Mouse (Mus musculus) kidney, embryonic 14.5 days (tissue): ENCODE measurements around the gene Tcea3. TPM values are rescaled to one million over a fixed set of nuclear protein-coding genes. Genes with fewer than 3 reads are reported as not detected.

Experiments
- ATAC-seq: fragments of 200-750 bp; cut with Nextera tagmentation; 2 replicates; pipeline ENCODE4 v1.8.0; 2017; ENCODE audit warnings: moderate number of reproducible peaks, mild to moderate bottlenecking, moderate TSS enrichment, moderate library complexity; ENCODE audit not compliant: low FRiP score, low TSS enrichment
- H3K27ac ChIP-seq: fragments of 300-500 bp; sonication (generic); 2 replicates; pipeline ENCODE4 v1.5.1; 2014; ENCODE audit warnings: low read depth, mild to moderate bottlenecking, low read length, moderate library complexity, mixed read lengths
- H3K27me3 ChIP-seq: fragments of 300-500 bp; sonication (generic); 2 replicates; pipeline ENCODE4 v1.6.1; 2014; ENCODE audit warnings: mild to moderate bottlenecking, low read length; ENCODE audit not compliant: control insufficient read depth, insufficient read depth
- H3K36me3 ChIP-seq: fragments of 300-500 bp; sonication (generic); 2 replicates; pipeline ENCODE4 v1.6.1; 2014; ENCODE audit warnings: low read length, mixed read lengths; ENCODE audit not compliant: control insufficient read depth, insufficient read depth
- H3K4me1 ChIP-seq: fragments of 300-500 bp; sonication (generic); 2 replicates; pipeline ENCODE4 v1.6.1; 2014; ENCODE audit warnings: low read length, mixed read lengths; ENCODE audit not compliant: control insufficient read depth, insufficient read depth
- H3K4me2 ChIP-seq: fragments of 300-500 bp; sonication (generic); replicated peaks from 2 replicates; pipeline ENCODE4 v1.6.1; 2014; ENCODE audit warnings: low read depth, mild to moderate bottlenecking, low read length
- H3K4me3 ChIP-seq: fragments of 300-500 bp; sonication (generic); 2 replicates; pipeline ENCODE4 v1.5.1; 2014; ENCODE audit warnings: mild to moderate bottlenecking, low read length
- H3K9ac ChIP-seq: fragments of 300-500 bp; sonication (generic); 2 replicates; pipeline ENCODE4 v1.6.1; 2014; ENCODE audit warnings: low read depth, mild to moderate bottlenecking, low read length, moderate library complexity
- H3K9me3 ChIP-seq: fragments of 300-500 bp; sonication (generic); 2 replicates; pipeline ENCODE4 v1.6.1; 2016; ENCODE audit warnings: low read length; ENCODE audit not compliant: control insufficient read depth
- WGBS: fragments of 180-500 bp; shearing (Covaris S2); extraction: QIAGEN DNeasy Blood & Tissue Kit; methylation state at CpG from one replicate; pipeline ENCODE4 v1.1.7; 2014; 5-methylcytosine and 5-hydroxymethylcytosine counted together
- polyA plus RNA-seq: library from polyadenylated mRNA; unstranded; fragments of >200 nt; fragmentation: Nextera tagmentation; extraction: Ambion mirVana; gene quantifications from 2 replicates; pipeline ENCODE4 v1.2.1, GENCODE M21; 2014

The Tcea3 gene
- polyA plus RNA-seq, 1 experiment from 2014 or later: 5.4 TPM

DNA sequence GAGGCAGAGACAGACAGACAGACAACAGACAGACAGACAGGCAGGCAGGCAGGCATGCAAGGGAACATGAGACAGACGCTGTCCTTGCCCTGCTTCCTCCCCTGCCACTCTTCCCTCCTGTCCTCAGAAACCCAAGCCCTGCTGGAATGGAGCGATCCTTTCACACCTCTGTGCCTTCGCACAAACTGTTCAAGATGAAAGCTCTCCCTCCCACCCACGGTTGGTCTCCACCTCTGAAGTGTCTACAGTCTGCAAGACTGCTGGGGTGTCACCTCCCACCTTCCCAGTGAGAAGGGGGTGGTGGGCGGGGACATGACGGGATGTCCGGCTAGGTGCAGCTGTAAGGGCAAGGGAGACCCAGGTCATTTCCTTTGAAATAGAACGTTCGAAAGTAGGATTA lies 34.1 kb downstream of the Tcea3 start:
- no peak for ATAC-seq
- no peak overlapping the region for H3K4me3 ChIP-seq
- H3K9me3 ChIP-seq: no peaks in the 10 kb centered on the region
- no peak overlapping the region for H3K9ac ChIP-seq
- H3K27me3 ChIP-seq: no peaks in the 10 kb centered on the region
- peak overlapping the region; percentile 11; the same call in 1 of the 2 replicates for H3K27ac ChIP-seq
- peaks cover 22% of the 10 kb centered on the region for H3K4me1 ChIP-seq
- H3K36me3 ChIP-seq: no peaks in the 10 kb centered on the region
- H3K4me2 ChIP-seq: no peak overlapping the region; the same call in 1 of the 2 replicates
- WGBS: 18% methylated on average over 9 of the region's 9 CpGs

DNA sequence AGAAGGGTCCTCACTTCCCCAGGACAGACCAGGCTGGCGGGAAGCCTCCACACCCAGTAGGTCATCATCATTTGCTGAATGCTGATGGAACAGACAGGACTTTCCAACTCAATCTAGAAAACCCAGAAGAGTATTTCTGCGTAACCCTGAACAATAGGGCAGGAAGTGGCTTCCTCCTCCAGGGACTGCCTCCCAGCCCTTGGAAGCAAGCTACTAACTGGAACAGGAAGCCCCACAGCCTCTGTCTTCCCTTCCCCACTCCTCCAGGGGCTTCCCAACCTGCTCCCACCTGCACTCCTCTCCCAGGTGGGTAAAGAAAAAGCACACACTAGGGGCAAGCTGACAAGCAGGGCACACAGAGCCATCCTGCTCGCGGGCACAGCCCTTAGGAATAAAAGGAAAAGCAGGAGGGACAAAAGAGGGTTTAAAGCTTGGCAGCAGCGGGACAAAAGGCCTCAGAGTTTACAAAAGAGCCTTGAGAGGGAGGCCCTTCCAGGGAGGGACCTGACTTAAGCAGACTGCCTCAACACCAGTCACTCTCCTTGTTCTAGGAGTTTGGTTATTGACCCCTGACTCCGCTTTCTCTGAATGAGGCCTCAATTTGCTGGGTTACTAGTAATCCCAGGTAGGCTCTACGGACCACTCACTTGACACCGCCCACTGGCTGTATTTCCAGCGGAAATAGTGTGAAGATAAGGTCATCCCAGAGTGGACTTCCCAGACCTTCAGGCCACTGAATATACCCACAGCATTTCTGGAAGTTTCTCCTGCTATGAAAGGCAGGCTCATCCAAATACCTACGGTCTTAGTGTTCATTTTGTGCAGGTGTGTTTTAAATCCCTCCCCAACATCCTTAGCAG lies 35.3 kb downstream of the Tcea3 start:
- H3K9ac ChIP-seq: no peak overlapping the region
- peak overlapping the region; percentile 89 for H3K27ac ChIP-seq
- 48% methylated on average over 10 of the region's 10 CpGs for WGBS
- peaks cover 27% of the 10 kb centered on the region for H3K4me1 ChIP-seq
- H3K36me3 ChIP-seq: peaks cover 7% of the 10 kb centered on the region; the same call in 1 of the 2 replicates
- no peak overlapping the region for H3K4me3 ChIP-seq
- H3K4me2 ChIP-seq: no peak overlapping the region
- H3K27me3 ChIP-seq: no peaks in the 10 kb centered on the region
- no peaks in the 10 kb centered on the region for H3K9me3 ChIP-seq
- ATAC-seq: no peak

DNA sequence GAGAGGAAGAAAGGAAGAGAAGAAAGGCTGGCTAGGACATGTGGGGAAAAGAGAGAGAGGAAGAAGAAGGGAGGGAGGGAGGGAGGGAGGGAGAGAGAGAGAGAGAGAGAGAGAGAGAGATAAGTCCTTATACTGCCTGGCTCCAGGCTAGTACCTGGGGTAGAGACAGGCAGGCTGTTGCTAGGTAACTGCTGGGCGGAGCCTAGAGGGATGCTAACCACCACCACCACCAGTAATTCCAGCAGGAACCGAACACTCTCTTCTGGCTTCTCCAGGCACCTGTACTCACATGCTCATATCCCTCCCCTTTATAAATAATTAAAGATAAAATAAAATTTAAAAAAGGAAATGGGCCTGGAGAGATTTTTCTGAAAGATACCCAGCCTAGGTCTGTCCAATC lies 36.3 kb downstream of the Tcea3 start:
- H3K9ac ChIP-seq: no peak overlapping the region
- no peak overlapping the region for H3K4me2 ChIP-seq
- peaks cover 16% of the 10 kb centered on the region for H3K36me3 ChIP-seq
- WGBS: 30% methylated on average over 2 of the region's 2 CpGs
- peaks cover 1% of the 10 kb centered on the region; the same call in 1 of the 2 replicates for H3K9me3 ChIP-seq
- peak overlapping the region; percentile 89; the same call in 1 of the 2 replicates for H3K27ac ChIP-seq
- H3K27me3 ChIP-seq: no peaks in the 10 kb centered on the region
- H3K4me1 ChIP-seq: peaks cover 27% of the 10 kb centered on the region
- H3K4me3 ChIP-seq: no peak overlapping the region
- ATAC-seq: no peak

DNA sequence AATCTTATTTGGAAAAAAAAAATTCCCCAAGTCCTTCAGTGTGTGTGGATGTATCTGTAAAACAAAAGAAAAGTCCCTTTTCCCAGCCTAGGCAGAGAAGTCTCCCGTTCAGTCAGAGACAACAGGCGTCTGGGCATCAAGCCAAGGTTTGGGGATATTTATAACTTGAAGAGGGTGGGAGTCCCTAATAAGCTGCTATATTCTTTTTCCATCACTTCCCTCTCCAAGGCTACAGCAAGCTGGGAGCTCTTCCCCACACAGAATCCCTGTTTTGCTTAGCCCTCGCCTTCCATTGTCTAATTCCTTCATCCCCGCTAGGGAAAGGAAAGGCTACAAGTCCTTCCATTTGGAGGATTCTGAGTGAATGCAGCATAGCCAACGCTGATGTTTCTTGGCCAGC lies 36.9 kb downstream of the Tcea3 start, which contains the start of gene Zfp46:
Gene Zfp46, plus strand, starts transcription at position 229 of the 400 bp plus-strand sequence.
- 49% methylated on average over 5 of the region's 5 CpGs for WGBS
- ATAC-seq: no peak
- peak within 1 kb of the TSS; percentile 89 for H3K27ac ChIP-seq
- H3K9me3 ChIP-seq: peaks cover 3% of the 10 kb centered on the region; the same call in 1 of the 2 replicates
- no peaks in the 10 kb centered on the region for H3K27me3 ChIP-seq
- H3K4me1 ChIP-seq: peaks cover 27% of the 10 kb centered on the region
- H3K4me3 ChIP-seq: peak within 1 kb of the TSS; percentile 63
- peak within 1 kb of the TSS; percentile 49 for H3K9ac ChIP-seq
- peak within 1 kb of the TSS; percentile 61 for H3K4me2 ChIP-seq
- H3K36me3 ChIP-seq: peaks cover 21% of the 10 kb centered on the region

DNA sequence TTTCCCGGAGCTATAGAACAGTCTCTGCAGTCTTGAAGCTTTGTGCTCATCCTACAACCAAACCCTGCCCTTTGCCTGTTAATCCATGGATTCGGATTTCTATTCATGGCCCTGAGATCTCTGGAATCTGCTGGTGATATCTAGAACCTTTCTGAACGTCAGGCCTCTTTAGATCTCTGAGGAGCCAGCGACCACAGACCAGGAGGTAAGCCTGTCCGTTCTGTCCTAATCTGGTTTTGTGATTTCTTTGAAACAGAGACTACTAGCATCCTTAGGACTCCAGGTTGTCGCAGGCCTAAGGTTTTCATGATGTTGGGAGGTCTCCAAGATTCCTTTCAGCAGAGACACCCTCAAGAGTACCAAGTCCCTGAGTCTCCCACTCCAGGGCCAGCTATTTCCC lies 37.4 kb downstream of the Tcea3 start:
- WGBS: 33% methylated on average over 6 of the region's 6 CpGs
- peaks cover 27% of the 10 kb centered on the region for H3K4me1 ChIP-seq
- H3K4me2 ChIP-seq: peak overlapping the region; percentile 61
- no peaks in the 10 kb centered on the region; the same call in 1 of the 2 replicates for H3K27me3 ChIP-seq
- ATAC-seq: no peak
- peaks cover 25% of the 10 kb centered on the region for H3K36me3 ChIP-seq
- peaks cover 3% of the 10 kb centered on the region; the same call in 1 of the 2 replicates for H3K9me3 ChIP-seq
- H3K4me3 ChIP-seq: peak overlapping the region; percentile 63
- H3K9ac ChIP-seq: peak overlapping the region; percentile 49
- H3K27ac ChIP-seq: peak overlapping the region; percentile 89

DNA sequence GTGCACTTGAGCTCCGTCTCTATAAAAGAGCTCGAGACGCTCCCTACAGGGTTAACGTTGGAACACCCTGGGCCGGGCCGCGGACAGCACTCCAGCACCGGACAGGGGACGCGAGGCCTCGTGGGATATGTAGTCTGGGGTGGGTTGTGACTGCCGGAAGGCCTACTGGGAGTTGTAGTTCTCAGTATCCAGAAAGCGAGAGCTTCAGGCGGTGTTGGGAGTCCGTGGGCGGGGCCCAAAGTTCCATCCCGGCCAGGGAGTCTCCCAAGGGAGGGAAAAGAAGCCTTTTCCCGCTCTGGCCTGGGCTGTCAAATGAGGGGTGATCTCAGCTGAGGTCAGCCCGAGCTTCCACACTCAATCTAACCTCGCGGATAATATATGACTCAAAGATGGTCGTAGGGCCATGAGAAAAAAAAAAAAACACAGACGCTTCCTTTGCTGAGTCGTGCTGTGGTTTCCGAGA lies 37.9 kb downstream of the Tcea3 start:
- under 1% methylated on average over 25 of the region's 25 CpGs for WGBS
- ATAC-seq: peak; percentile 94

DNA sequence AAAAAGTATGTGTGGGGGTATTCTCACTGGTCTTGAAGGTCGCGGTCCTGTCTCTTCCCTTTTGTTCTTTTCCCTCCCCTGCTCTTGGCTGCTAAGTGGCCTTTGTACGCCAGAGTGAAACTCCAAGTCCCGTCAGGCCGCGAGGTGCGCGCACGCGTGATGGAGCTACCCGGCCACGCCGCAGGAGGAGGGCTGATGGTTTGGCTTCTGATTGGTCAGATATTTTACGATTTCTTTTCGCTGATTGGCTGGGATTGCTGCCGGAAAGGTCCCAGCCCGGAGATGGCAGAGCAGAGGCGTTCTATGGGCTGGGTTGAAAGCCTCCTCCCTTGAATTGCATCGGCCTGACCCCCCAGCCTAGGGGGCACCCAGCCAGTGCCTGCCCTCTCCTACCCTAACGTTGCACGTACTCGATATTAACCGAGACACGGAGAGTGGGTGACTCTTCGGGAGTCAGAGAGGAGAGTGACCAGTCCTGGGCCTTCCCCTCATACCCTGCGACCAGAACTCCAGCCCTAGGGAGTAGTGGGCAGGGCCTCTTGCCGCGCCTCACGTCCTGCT lies 38.4 kb downstream of the Tcea3 start:
- under 1% methylated on average over 29 of the region's 29 CpGs for WGBS
- no peaks in the 10 kb centered on the region; the same call in 1 of the 2 replicates for H3K27me3 ChIP-seq
- H3K4me3 ChIP-seq: peak overlapping the region; percentile 63
- peak overlapping the region; percentile 49 for H3K9ac ChIP-seq
- peaks cover 35% of the 10 kb centered on the region for H3K36me3 ChIP-seq
- peak overlapping the region; percentile 61 for H3K4me2 ChIP-seq
- ATAC-seq: peak; percentile 84
- H3K4me1 ChIP-seq: peaks cover 27% of the 10 kb centered on the region
- peak overlapping the region; percentile 89 for H3K27ac ChIP-seq
- peaks cover 3% of the 10 kb centered on the region; the same call in 1 of the 2 replicates for H3K9me3 ChIP-seq

More for the DNA sequence above, 37.9 kb downstream of the Tcea3 start:
- Histone ChIP-seq H3K4me2 (peak overlapping the region; percentile 61), H3K4me1 (peaks cover 27% of the 10 kb centered on the region), H3K27ac (peak overlapping the region; percentile 89), H3K36me3 (peaks cover 30% of the 10 kb centered on the region), H3K27me3 (no peaks in the 10 kb centered on the region; the same call in 1 of the 2 replicates), H3K4me3 (peak overlapping the region; percentile 63), H3K9me3 (peaks cover 3% of the 10 kb centered on the region; the same call in 1 of the 2 replicates), H3K9ac (peak overlapping the region; percentile 49)

DNA sequence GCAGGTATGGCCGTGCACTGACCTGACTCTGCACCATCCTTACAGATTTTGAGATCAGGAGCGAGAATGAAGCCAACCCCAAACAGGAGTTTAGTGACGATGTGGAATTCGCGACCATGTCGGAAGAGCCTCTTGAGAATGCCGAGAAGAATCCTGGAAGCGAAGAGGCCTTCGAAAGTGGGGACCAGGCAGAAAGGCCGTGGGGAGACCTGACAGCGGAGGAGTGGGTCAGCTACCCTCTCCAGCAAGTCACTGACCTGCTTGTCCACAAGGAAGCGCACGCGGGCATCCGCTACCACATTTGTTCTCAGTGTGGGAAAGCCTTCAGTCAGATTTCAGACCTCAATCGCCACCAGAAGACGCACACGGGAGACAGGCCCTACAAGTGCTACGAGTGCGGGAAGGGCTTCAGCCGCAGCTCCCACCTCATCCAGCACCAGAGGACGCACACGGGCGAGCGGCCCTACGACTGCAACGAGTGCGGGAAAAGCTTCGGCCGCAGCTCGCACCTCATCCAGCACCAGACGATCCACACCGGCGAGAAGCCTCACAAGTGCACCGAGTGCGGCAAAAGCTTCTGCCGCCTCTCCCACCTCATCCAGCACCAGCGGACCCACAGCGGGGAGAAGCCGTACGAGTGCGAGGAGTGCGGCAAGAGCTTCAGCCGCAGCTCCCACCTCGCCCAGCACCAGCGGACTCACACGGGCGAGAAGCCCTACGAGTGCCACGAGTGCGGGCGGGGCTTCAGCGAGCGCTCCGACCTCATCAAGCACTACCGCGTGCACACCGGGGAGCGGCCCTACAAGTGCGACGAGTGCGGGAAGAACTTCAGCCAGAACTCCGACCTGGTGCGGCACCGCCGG lies 42.6 kb downstream of the Tcea3 start:
- Histone ChIP-seq H3K27ac (no peak overlapping the region), H3K4me2 (no peak overlapping the region), H3K36me3 (peaks cover 73% of the 10 kb centered on the region), H3K27me3 (no peaks in the 10 kb centered on the region; the same call in 1 of the 2 replicates), H3K9ac (0 out of 2 replicates have a peak overlapping the region, but pooled peaks have one; percentile 7), H3K9me3 (peaks cover 3% of the 10 kb centered on the region; the same call in 1 of the 2 replicates), H3K4me3 (no peak overlapping the region), H3K4me1 (peaks cover 7% of the 10 kb centered on the region)
- ATAC-seq: no peak
- 52% methylated on average over 66 of the region's 66 CpGs for WGBS
